Mouse (Mus musculus) CH12.LX (cell line): Measurements from ENCODE around the gene Tas1r3. TPM values are rescaled to one million over a fixed set of nuclear protein-coding genes. Genes with fewer than 3 reads are reported as not detected.
A peak's percentile ranks its signal among the peaks of the same experiment; 100 is the strongest.

Experiments
- DNase-seq: peaks from one replicate; pipeline ENCODE4 v3.0.0-alpha.2; 2013; ENCODE audit errors: extremely low read depth
- H3K27ac ChIP-seq: 2 replicates; pipeline ENCODE4 v1.5.1; 2012; ENCODE audit warnings: low read depth, mild to moderate bottlenecking, control low read depth, moderate library complexity; ENCODE audit not compliant: insufficient read depth
- H3K27me3 ChIP-seq: replicated peaks from 2 replicates; pipeline ENCODE3; 2012; ENCODE audit warnings: inconsistent platforms
- H3K36me3 ChIP-seq, 2 experiments: replicated peaks in 1 of 2; 2 replicates each; pipeline versions ENCODE3 to v1.6.1; 2012; ENCODE audit warnings: inconsistent platforms in 1 of 2, low read length in 1 of 2, mild to moderate bottlenecking in 1 of 2, mixed read lengths in 1 of 2, moderate library complexity in 1 of 2; ENCODE audit not compliant: control insufficient read depth in 1 of 2, insufficient read depth in 1 of 2
- H3K4me1 ChIP-seq, 2 experiments: 2 replicates each; pipeline ENCODE4 v1.6.1; 2012; ENCODE audit warnings: inconsistent platforms in 1 of 2, moderate library complexity in 1 of 2; ENCODE audit not compliant: insufficient read depth in 2 of 2, control insufficient read depth in 1 of 2
- H3K4me2 ChIP-seq: 2 replicates; pipeline ENCODE4 v1.6.1; 2012; ENCODE audit warnings: low read depth, mild to moderate bottlenecking, control low read depth; ENCODE audit not compliant: poor library complexity, insufficient read depth, severe bottlenecking
- H3K4me3 ChIP-seq, 3 experiments: fragments of 150-350 bp in 1 of 3; sonication (generic) in 1 of 3; replicated peaks in 1 of 3; 2 replicates each; pipeline versions ENCODE3 to v1.5.1; 2011 to 2012; ENCODE audit warnings: low read depth in 2 of 3, low read length in 2 of 3, mild to moderate bottlenecking in 2 of 3, moderate library complexity in 2 of 3, control low read depth in 1 of 3, improper control_type of control experiment in 1 of 3, inconsistent platforms in 1 of 3, mixed read lengths in 1 of 3; ENCODE audit not compliant: poor library complexity in 1 of 3
- H3K79me2 ChIP-seq: replicated peaks from 2 replicates; pipeline ENCODE4 v1.6.1; 2012; ENCODE audit warnings: mild to moderate bottlenecking, moderate library complexity; ENCODE audit not compliant: control insufficient read depth, poor library complexity, insufficient read depth, severe bottlenecking; ENCODE audit errors: extremely low read depth
- H3K9ac ChIP-seq: 2 replicates; pipeline ENCODE4 v1.6.1; 2012; ENCODE audit warnings: low read depth, mild to moderate bottlenecking, control low read depth, moderate library complexity; ENCODE audit not compliant: insufficient read depth
- H3K9me3 ChIP-seq: replicated peaks from 2 replicates; pipeline ENCODE3; 2012; ENCODE audit warnings: low read length, inconsistent platforms, mixed read lengths
- BHLHE40 ChIP-seq: IDR thresholded peaks from 2 replicates; pipeline ENCODE4 v1.6.1; 2011; ENCODE audit warnings: mild to moderate bottlenecking, low read depth, low read length, improper control_type of control experiment
- CHD1 ChIP-seq: IDR thresholded peaks from 2 replicates; pipeline ENCODE4 v1.6.1; 2012; ENCODE audit warnings: low read depth, low read length, improper control_type of control experiment, inconsistent platforms
- CHD2 ChIP-seq: IDR thresholded peaks from 2 replicates; pipeline ENCODE4 v1.6.1; 2011; ENCODE audit warnings: low read length, improper control_type of control experiment
- CTCF ChIP-seq, 2 experiments: IDR thresholded peaks in 1 of 2; conservative IDR thresholded peaks in 1 of 2; 2 replicates each; pipeline ENCODE4 v1.5.1; 2011 to 2012; ENCODE audit warnings: low read depth in 2 of 2, low read length in 2 of 2, improper control_type of control experiment in 1 of 2, inconsistent platforms in 1 of 2, mild to moderate bottlenecking in 1 of 2, moderate library complexity in 1 of 2
- ELF1 ChIP-seq: IDR thresholded peaks from 2 replicates; pipeline ENCODE4 v1.6.1; 2014; ENCODE audit warnings: low read depth, mild to moderate bottlenecking, inconsistent platforms, low read length, improper control_type of control experiment
- EP300 ChIP-seq: IDR thresholded peaks from 2 replicates; pipeline ENCODE4 v1.6.1; 2011; ENCODE audit warnings: low read length, improper control_type of control experiment
- ETS1 ChIP-seq: conservative IDR thresholded peaks from 2 replicates; pipeline ENCODE4 v1.6.1; 2012; ENCODE audit warnings: low read depth, mild to moderate bottlenecking, inconsistent platforms, low read length, improper control_type of control experiment, moderate library complexity
- GABPA ChIP-seq: IDR thresholded peaks from 2 replicates; pipeline ENCODE4 v1.6.1; 2012; ENCODE audit warnings: low read depth, low read length, improper control_type of control experiment, inconsistent platforms; ENCODE audit not compliant: insufficient replicate concordance
- HCFC1 ChIP-seq: IDR thresholded peaks from 2 replicates; pipeline ENCODE4 v1.6.1; 2012; ENCODE audit warnings: low read depth, mild to moderate bottlenecking, inconsistent platforms, low read length, improper control_type of control experiment
- IRF4 ChIP-seq: IDR thresholded peaks from 2 replicates; pipeline ENCODE4 v1.6.1; 2014; ENCODE audit warnings: low read depth, mild to moderate bottlenecking, inconsistent platforms, low read length, improper control_type of control experiment
- JUN ChIP-seq: IDR thresholded peaks from 2 replicates; pipeline ENCODE4 v1.6.1; 2011; ENCODE audit warnings: low read depth, mild to moderate bottlenecking, low read length, improper control_type of control experiment, moderate library complexity; ENCODE audit not compliant: insufficient read depth
- JUND ChIP-seq: conservative IDR thresholded peaks from 2 replicates; pipeline ENCODE4 v1.6.1; 2011; ENCODE audit warnings: low read depth, low read length, improper control_type of control experiment
- KAT2A ChIP-seq: IDR thresholded peaks from 2 replicates; pipeline ENCODE4 v1.6.1; 2012; ENCODE audit warnings: low read length, improper control_type of control experiment, inconsistent platforms; ENCODE audit not compliant: insufficient replicate concordance
- MAFK ChIP-seq: IDR thresholded peaks from 2 replicates; pipeline ENCODE4 v1.6.1; 2011; ENCODE audit warnings: low read length, improper control_type of control experiment; ENCODE audit not compliant: insufficient replicate concordance
- MAX ChIP-seq: IDR thresholded peaks from 2 replicates; pipeline ENCODE4 v1.6.1; 2011; ENCODE audit warnings: low read length, improper control_type of control experiment
- MAZ ChIP-seq: IDR thresholded peaks from 2 replicates; pipeline ENCODE4 v1.6.1; 2012; ENCODE audit warnings: low read depth, mild to moderate bottlenecking, inconsistent platforms, low read length, improper control_type of control experiment, moderate library complexity
- MEF2A ChIP-seq: IDR thresholded peaks from 2 replicates; pipeline ENCODE4 v1.6.1; 2014; ENCODE audit warnings: low read depth, mild to moderate bottlenecking, inconsistent platforms, low read length, improper control_type of control experiment, borderline replicate concordance
- MYC ChIP-seq: IDR thresholded peaks from 2 replicates; pipeline ENCODE4 v1.6.1; 2011; ENCODE audit warnings: low read depth, mild to moderate bottlenecking, improper control_type of control experiment, low read length
- NELFE ChIP-seq: IDR thresholded peaks from 2 replicates; pipeline ENCODE4 v1.6.1; 2011; ENCODE audit warnings: low read depth, low read length, improper control_type of control experiment
- PAX5 ChIP-seq: IDR thresholded peaks from 2 replicates; pipeline ENCODE4 v1.6.1; 2012; ENCODE audit warnings: low read length, inconsistent platforms, mixed read lengths
- POLR2A ChIP-seq: IDR thresholded peaks from 2 replicates; pipeline ENCODE4 v1.6.1; 2011; ENCODE audit warnings: low read depth, mild to moderate bottlenecking, improper control_type of control experiment, low read length
- POLR2AphosphoS2 ChIP-seq: IDR thresholded peaks from 2 replicates; pipeline ENCODE4 v1.6.1; 2011; ENCODE audit warnings: low read depth, low read length, improper control_type of control experiment
- SIN3A ChIP-seq: IDR thresholded peaks from 2 replicates; pipeline ENCODE4 v1.6.1; 2012; ENCODE audit warnings: low read length, improper control_type of control experiment, inconsistent platforms
- TBP ChIP-seq: conservative IDR thresholded peaks from 2 replicates; pipeline ENCODE4 v1.6.1; 2011; ENCODE audit warnings: low read depth, low read length, improper control_type of control experiment
- TCF12 ChIP-seq: IDR thresholded peaks from 2 replicates; pipeline ENCODE4 v1.6.1; 2014; ENCODE audit warnings: low read depth, mild to moderate bottlenecking, inconsistent platforms, low read length, improper control_type of control experiment
- UBTF ChIP-seq: IDR thresholded peaks from 2 replicates; pipeline ENCODE4 v1.6.1; 2012; ENCODE audit warnings: low read depth, mild to moderate bottlenecking, inconsistent platforms, low read length, improper control_type of control experiment, moderate library complexity
- USF2 ChIP-seq: conservative IDR thresholded peaks from 2 replicates; pipeline ENCODE4 v1.6.1; 2011; ENCODE audit warnings: low read depth, low read length, improper control_type of control experiment
- ZC3H11A ChIP-seq: IDR thresholded peaks from 2 replicates; pipeline ENCODE4 v1.6.1; 2012; ENCODE audit warnings: low read depth, mild to moderate bottlenecking, inconsistent platforms, low read length, improper control_type of control experiment
- ZMIZ1 ChIP-seq: IDR thresholded peaks from 2 replicates; pipeline ENCODE4 v1.6.1; 2012; ENCODE audit warnings: low read depth, mild to moderate bottlenecking, inconsistent platforms, low read length, improper control_type of control experiment
- ZNF384 ChIP-seq: IDR thresholded peaks from 2 replicates; pipeline ENCODE4 v1.6.1; 2012; ENCODE audit warnings: low read depth, low read length, improper control_type of control experiment, inconsistent platforms
- dilution Hi-C: fragments of 300-500 bp; cut with MboI; formaldehyde crosslinking; loops from 2 replicates; pipeline ENCODE4 v1.14.3; 2020; ENCODE audit warnings: low sequenced_read_pairs; ENCODE audit not compliant: extremely low pct_unique_long_range_greater_than_20kb, extremely low pct_ligation_motif_present
- in situ Hi-C: fragments of 300-500 bp; cut with MboI; formaldehyde crosslinking; loops from 3 replicates; pipeline ENCODE4 v1.14.3; 2019; ENCODE audit warnings: low sequenced_read_pairs, low pct_ligation_motif_present, low pct_unique_long_range_greater_than_20kb, mixed read lengths
- polyA plus RNA-seq: library from polyadenylated mRNA; unstranded; fragments of >175 nt; gene quantifications from 2 replicates; pipeline ENCODE4 v1.2.1, GENCODE M21; 2012; ENCODE audit warnings: low read depth; ENCODE audit not compliant: insufficient read length
- total RNA-seq, 2 experiments: library from RNA; depleted of rRNA; stranded (reverse); fragments of 300-350 nt in 1 of 2; fragments of >200 nt in 1 of 2; gene quantifications; 2 replicates each; pipeline ENCODE4 v1.2.3; 2012 to 2014

The Tas1r3 gene
- total and polyA plus RNA-seq, 3 experiments: 0.15 to 0.89 (median 0.47) TPM

DNA sequence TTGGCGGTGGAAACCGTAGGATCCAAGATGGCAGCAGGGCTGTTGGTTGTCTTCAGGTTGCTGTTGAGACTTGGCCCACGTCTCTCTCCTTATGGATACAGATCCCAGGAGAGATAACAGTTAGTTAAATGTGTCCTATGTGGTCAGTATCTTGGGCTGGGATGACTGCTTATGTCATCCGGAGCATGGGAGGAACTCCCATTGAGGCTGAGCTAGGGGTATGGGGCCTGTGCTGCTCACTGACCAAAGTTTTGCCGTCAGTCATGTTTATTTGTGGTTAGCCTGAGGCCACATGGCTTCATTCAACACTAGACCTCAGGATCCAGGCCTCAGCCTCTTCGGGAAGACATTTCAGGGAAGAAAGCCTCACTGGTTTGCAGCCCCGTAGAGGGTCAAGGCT lies 8.2 kb upstream of the Tas1r3 start:
- no peak overlapping the region for H3K4me3 ChIP-seq
- peaks cover 24 to 36% of the 10 kb centered on the region in 2 experiments for H3K4me1 ChIP-seq
- no peak overlapping the region for H3K4me2 ChIP-seq
- peaks cover 31% of the 10 kb centered on the region for H3K79me2 ChIP-seq
- H3K27me3 ChIP-seq: no peaks in the 10 kb centered on the region
- H3K9ac ChIP-seq: no peak overlapping the region
- H3K36me3 ChIP-seq: peaks cover 50 to 60% of the 10 kb centered on the region in 2 experiments
- no peak overlapping the region for H3K27ac ChIP-seq
- TF ChIP-seq EP300: no peak
- no peak for TF ChIP-seq JUN
- TF ChIP-seq PAX5: no peak
- no peak for TF ChIP-seq MAFK
- no peak for TF ChIP-seq ETS1
- TF ChIP-seq NELFE: no peak
- TF ChIP-seq ZC3H11A: no peak
- TF ChIP-seq TBP: no peak
- no peak for TF ChIP-seq MAZ
- no peak for TF ChIP-seq MEF2A
- TF ChIP-seq HCFC1: no peak
- TF ChIP-seq, all 38 proteins: peak for 0
- H3K9me3 ChIP-seq: no peaks in the 10 kb centered on the region
- no peak for DNase-seq
- dilution Hi-C loops: no loop called here
- in situ Hi-C loops: no loop called here

DNA sequence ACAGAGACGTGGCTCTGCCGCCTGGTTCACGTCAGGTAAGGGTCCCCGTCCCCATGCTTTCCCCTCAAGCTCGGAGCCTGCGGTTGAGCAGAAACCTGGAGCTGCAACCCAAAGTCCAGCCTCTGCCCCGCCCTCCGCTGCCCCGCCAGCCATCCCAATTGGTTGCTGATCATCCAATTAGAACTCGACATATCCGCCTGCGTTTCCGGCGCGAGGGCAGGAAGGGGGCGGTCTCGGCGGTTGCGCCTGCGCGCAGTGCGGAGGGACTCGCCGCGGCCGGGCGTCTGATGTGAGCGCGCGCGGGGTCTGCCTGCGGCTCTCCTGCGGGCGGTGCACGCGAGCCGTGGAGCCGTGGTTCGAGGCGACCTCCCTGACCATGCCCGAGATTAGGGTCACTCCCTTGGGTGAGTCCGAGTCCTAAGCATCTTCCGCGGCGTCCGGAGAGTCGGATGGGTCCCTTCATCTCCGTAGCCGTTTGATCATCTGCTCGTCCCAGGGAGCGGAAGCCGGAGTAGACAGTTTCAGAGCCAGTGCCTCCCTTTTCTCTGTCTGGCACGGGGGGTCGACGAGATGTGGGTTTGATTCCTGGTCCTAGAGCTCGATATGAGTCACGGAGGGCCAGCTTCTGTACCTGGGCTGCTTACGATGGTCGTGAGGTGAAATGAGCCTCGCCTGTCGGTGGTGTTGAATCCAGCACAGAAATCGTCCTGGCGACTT lies 6.3 kb upstream of the Tas1r3 start, which contains the start of the genes Cptp and Ints11:
Gene Cptp (minus strand): TSS at position 124 of the 717 bp plus-strand sequence.
Gene Ints11 (plus strand): TSS at position 230 of the 717 bp plus-strand sequence.
- Histone ChIP-seq H3K4me1 (peaks cover 26 to 36% of the 10 kb centered on the region in 2 experiments), H3K79me2 (peaks cover 31% of the 10 kb centered on the region), H3K36me3 (peaks cover 55 to 64% of the 10 kb centered on the region in 2 experiments), H3K9ac (peak within 1 kb of the TSS; percentile 84), H3K4me3 (peak within 1 kb of the TSS; percentile 85 to 93 (median 88)), H3K27me3 (no peaks in the 10 kb centered on the region), H3K9me3 (no peaks in the 10 kb centered on the region), H3K4me2 (peak within 1 kb of the TSS; percentile 94), H3K27ac (peak within 1 kb of the TSS; percentile 5; the same call in 1 of the 2 replicates)
- dilution Hi-C loops (no loop called here), in situ Hi-C loops (no loop called here)
- peak; percentile 94 for DNase-seq
- peak in 1 of 2 experiments; percentile 36; a peak in 2 of 4 replicates for TF ChIP-seq CTCF (conservative IDR thresholded peaks at IDR 0.05 in 1 of 2, IDR thresholded peaks at IDR 0.05 in 1 of 2; ENCODE audit: low read depth in 2 of 2, low read length in 2 of 2)
- peak; percentile 95 for TF ChIP-seq NELFE
- no peak for TF ChIP-seq CHD1
- TF ChIP-seq ELF1: peak; percentile 80
- peak; percentile 71; the same call in 1 of the 2 replicates for TF ChIP-seq KAT2A
- no peak for TF ChIP-seq JUN
- TF ChIP-seq CHD2: peak; percentile 53; the same call in 1 of the 2 replicates
- 0 out of 2 replicates have a peak, but pooled peaks have one; percentile 16 for TF ChIP-seq TBP
- no peak for TF ChIP-seq GABPA
- TF ChIP-seq UBTF: no peak
- no peak for TF ChIP-seq PAX5
- peak; percentile 86 for TF ChIP-seq TCF12
- no peak for TF ChIP-seq ETS1
- TF ChIP-seq USF2: no peak
- no peak for TF ChIP-seq MAX
- TF ChIP-seq IRF4: peak; percentile 29; the same call in 1 of the 2 replicates
- TF ChIP-seq POLR2AphosphoS2: peak; percentile 83
- peak; percentile 67; the same call in 1 of the 2 replicates for TF ChIP-seq MYC
- no peak for TF ChIP-seq ZNF384
- no peak for TF ChIP-seq MAFK
- peak; percentile 80 for TF ChIP-seq HCFC1
- TF ChIP-seq ZMIZ1: peak; percentile 81
- TF ChIP-seq MAZ: no peak
- peak; percentile 90 for TF ChIP-seq POLR2A
- peak; percentile 84 for TF ChIP-seq SIN3A
- peak; percentile 34; the same call in 1 of the 2 replicates for TF ChIP-seq BHLHE40
- TF ChIP-seq JUND: no peak
